Mouse (Mus musculus) right cerebral cortex, adult 18-20 months (tissue): ENCODE measurements at regions not wholly inside any gene's neighbourhood (a gene's known extent, or its start where the extent isn't known, plus 50 kb on each side); places are given as distances from the start of the nearest gene placed in this dataset.
A peak's percentile ranks its signal among the peaks of the same experiment; 100 is the strongest.
"Not testable (repeated sequence)": the region's sequence is repeated elsewhere in the genome, so short reads cannot be mapped to it uniquely, and the experiment has no call there.

Experiments
- DNase-seq: peaks from one replicate; pipeline ENCODE4 v3.0.0; 2022; ENCODE audit warnings: mixed read lengths

GRCm38 (mm10) chr8:96174996-96175395 lies 286.6 kb upstream of the Got2 start:
- no peak for DNase-seq

GRCm38 (mm10) chr8:96164933-96165332 lies 276.6 kb upstream of the Got2 start:
- peak; percentile 24 for DNase-seq

GRCm38 (mm10) chr8:96159899-96160298 lies 271.6 kb upstream of the Got2 start:
- no peak for DNase-seq

GRCm38 (mm10) chr8:96152496-96153250 lies 264.3 kb upstream of the Got2 start:
- peak; percentile 56 for DNase-seq

DNA sequence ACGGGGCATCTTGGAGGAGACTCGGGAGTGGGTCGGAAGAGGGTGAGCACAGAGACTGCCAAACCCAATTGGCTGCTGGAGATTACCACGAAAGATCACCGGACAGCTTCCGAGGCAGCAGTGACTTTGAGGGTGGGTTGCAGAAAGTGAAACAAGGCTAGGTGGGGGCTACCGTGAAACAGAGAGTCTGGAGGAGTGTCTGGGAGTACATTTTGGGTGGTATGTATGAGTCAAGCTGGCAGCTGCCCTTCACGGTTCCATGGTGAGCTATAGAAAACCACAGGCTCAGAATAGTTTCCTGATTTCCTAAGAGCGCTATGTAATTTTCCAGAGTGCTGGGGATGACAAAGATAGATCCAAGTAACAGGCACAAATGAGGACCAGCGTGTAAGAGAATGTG lies 263.7 kb upstream of the Got2 start:
- peak; percentile 75 for DNase-seq

- DNase-seq = peak; percentile 69
Observed at GRCm38 (mm10) chr8:96151065-96151472, 262.7 kb upstream of the Got2 start.

- DNase-seq = no peak
Observed at GRCm38 (mm10) chr8:96132183-96132582, 243.8 kb upstream of the Got2 start.

DNA sequence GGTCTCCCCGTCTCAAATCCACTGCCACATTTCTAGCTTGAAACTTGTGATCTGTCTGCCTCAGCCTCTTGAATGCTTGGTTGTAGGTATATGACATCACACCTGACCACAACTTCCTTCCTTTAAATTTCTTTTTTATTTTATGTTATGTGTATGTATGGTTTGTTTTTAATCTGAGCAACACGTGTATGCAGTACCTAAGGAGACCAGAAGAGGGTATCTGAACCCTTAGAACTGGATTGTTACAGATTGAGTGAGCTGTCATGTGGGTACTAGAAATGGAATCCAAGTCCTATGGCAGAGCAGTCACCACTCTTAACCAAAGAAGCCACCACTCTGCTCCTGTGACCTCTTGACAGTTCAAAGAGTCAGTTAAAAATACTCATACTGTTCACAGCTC lies 240.0 kb upstream of the Got2 start:
- DNase-seq = no peak

DNA sequence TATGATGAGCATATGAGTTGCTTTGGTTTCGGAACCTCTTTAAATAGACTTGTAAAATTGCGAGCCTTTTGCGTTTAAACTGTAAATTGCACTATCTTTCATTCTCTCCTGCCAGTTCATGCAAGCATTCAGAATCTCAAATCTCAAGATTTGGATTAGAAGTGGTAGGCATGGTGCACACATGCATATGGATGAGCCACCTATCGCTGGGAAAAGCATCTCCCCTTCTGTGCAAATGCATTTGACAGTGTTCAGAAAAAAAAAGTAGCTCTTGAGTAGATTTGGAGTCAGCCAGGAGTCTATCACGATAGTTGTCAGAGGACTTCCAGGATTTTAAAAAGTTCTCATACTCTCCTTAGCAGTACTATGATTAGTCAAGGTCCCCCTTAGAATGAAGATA lies 212.5 kb upstream of the Got2 start:
- no peak for DNase-seq

GRCm38 (mm10) chr8:96092931-96093330 lies 204.6 kb upstream of the Got2 start:
- DNase-seq = no peak

GRCm38 (mm10) chr8:96090231-96090630 lies 201.9 kb upstream of the Got2 start:
- no peak for DNase-seq

DNA sequence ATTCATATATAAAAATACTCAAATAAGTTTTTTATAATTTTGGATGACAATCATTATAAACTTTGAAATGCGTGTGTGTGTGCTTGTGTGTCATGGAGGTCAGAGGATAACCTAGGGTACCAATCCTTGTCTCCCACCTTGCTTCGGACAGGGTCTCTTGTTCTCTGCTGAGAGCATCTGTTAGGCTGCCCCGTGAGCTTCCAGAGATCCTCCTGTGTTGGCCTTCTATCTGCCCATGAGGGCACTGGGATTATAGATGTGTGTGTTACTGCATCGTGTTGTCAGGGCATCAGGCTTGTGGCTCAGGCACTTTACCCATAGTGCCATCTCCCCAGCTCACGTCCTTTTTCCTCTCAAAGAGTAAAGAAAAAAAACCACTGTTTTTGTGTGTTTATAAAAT lies 180.0 kb upstream of the Got2 start:
- DNase-seq = no peak

- no peak for DNase-seq
Observed at GRCm38 (mm10) chr8:96047686-96048085, 159.3 kb upstream of the Got2 start.

GRCm38 (mm10) chr8:96042335-96042734 lies 154.0 kb upstream of the Got2 start:
- DNase-seq = no peak

- DNase-seq = no peak
Observed at GRCm38 (mm10) chr8:96040216-96040615, 151.9 kb upstream of the Got2 start.

- DNase-seq = not testable (repeated sequence)
Observed at GRCm38 (mm10) chr8:96018742-96019141, 130.4 kb upstream of the Got2 start.

- no peak for DNase-seq
Observed at GRCm38 (mm10) chr8:96012002-96012401, 123.7 kb upstream of the Got2 start.

GRCm38 (mm10) chr8:95991826-95992463 lies 103.6 kb upstream of the Got2 start:
- DNase-seq = no peak

DNA sequence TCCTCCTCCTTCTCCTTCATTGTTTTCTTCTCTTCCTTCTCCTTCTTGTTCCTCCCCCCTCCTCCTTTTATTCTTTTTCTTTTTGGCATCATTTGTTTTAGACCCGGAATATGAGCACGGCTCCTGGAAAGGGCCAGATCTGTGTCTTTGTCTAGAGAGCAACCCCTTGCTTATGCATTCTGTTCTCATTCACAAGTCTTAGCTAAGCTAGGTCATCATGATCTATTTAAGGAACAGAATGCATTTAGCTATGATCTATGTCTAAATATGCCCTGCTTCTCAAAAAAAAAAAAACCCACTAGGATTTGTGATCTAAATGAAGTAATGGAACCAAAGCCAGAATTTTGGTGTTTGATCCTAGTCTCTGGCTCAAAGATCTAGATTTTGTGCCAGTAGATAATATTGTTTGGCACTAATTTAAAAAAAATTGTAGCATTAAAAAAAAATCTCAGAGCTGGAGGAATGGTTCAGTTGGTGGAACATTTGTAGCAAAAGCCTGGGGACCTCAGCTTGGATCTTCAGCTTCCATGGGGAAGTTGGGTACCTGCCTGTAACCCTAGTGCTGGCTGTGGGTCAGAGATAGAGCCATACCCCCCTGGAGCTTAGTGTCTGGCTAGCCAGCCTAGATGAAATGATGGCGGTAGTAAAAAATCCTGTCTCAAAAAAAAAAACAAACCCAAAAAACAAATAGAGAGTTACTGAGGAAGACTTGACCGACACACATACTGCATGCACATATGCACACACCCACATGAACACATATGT lies 100.5 kb upstream of the Got2 start:
- no peak for DNase-seq

DNA sequence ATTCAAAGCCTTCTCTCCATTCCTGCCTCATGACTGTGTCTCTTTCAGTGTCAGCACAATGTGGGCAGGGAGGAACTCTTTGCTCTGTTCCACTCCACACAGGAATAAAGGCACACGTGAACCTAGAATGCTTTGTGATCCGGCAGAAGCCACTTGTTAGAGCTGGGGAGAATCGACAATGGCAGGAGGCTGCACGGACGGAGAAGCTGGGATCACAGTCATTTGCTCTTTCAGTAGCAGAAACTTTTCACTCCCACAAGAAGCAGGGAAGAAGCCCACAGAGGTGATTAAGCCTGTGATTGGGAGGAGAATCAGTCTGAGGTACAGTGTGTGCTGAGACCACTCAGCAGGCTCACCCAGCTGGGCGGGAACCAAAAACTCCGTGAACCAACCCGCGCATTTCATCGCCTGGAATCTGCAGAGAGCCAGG lies 98.7 kb upstream of the Got2 start:
- peak; percentile 10 for DNase-seq

- DNase-seq = no peak
Observed at GRCm38 (mm10) chr8:95986410-95986809, 98.1 kb upstream of the Got2 start.

DNA sequence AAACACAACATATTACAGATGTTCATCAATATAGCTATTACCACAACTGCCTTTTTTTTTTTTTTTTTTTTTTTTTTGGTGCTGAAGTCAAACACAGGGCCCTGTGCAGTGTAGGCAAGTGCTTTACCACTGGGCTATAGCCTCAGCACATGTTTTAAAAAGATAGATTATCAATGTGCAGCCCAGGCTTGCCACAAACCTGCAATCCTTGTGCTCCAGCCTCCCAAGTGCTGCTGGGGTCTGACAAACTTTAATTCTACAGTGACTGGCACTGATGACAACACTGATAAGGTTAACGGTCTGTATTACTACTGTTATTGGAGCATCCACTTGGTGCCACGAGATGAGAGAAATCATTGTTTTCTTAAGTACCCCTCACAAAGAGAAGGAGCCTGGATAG lies 95.3 kb upstream of the Got2 start:
- DNase-seq = no peak

GRCm38 (mm10) chr8:95980405-95980804 lies 92.1 kb upstream of the Got2 start:
- DNase-seq = no peak

DNA sequence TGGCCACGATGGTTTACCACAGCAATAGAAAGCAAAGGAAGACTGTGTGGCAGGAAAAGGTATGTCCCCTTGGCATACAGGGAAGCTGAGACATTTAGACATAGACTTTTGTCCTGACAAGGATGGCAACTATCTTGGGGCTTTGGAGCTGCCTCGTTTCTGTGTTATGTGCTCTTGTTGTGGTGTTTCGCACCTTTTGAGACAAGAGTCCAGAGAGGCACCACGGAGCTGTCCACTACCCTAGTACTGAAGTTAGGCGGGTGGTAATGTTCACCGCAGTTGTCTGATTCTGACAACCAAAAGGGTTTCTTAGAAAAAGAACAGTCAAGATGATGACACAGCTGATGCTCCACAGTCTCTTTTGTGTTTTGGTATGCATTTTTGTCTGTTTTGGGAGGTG lies 90.9 kb upstream of the Got2 start:
- DNase-seq = no peak
